Mouse (Mus musculus): ENCODE results near the gene Usp15.
"Not testable (repeated sequence)": the region's sequence is repeated elsewhere in the genome, so short reads cannot be mapped to it uniquely, and the experiment has no call there.

The Usp15 gene

GRCm38 (mm10) chr10:123196835-123197559 lies at the start of gene Usp15:
Usp15 (minus strand) TSS chr10:123196995.
- peak; percentile 91 to 94 for DNase-seq (ENCODE audit: low spot score in 2 of 2)

GRCm38 (mm10) chr10:123229420-123229819 lies 32.6 kb upstream of the Usp15 start:
- no peak for DNase-seq (ENCODE audit: low spot score in 2 of 2)

GRCm38 (mm10) chr10:123222785-123223184 lies 26.0 kb upstream of the Usp15 start:
- no peak for DNase-seq (ENCODE audit: low spot score in 2 of 2)

- no peak for DNase-seq (ENCODE audit: low spot score in 2 of 2)
These were observed 12.7 kb upstream of the Usp15 start for GRCm38 (mm10) chr10:123209517-123209916.

GRCm38 (mm10) chr10:123208336-123208735 lies 11.5 kb upstream of the Usp15 start:
- DNase-seq (ENCODE audit: low spot score in 2 of 2) = no peak

- no peak for DNase-seq (ENCODE audit: low spot score in 2 of 2)
These were observed 9.3 kb upstream of the Usp15 start for GRCm38 (mm10) chr10:123206074-123206473.

- DNase-seq (ENCODE audit: low spot score in 2 of 2) = not testable (repeated sequence)
These were observed 8.6 kb upstream of the Usp15 start for GRCm38 (mm10) chr10:123205364-123205763.

GRCm38 (mm10) chr10:123201981-123202758 lies 5.4 kb upstream of the Usp15 start:
- no peak for DNase-seq (ENCODE audit: low spot score in 2 of 2)

- DNase-seq (ENCODE audit: low spot score in 2 of 2) = no peak
These were observed 4.6 kb upstream of the Usp15 start for GRCm38 (mm10) chr10:123201436-123201835.

- no peak for DNase-seq (ENCODE audit: low spot score in 2 of 2)
These were observed 4.2 kb upstream of the Usp15 start for GRCm38 (mm10) chr10:123200996-123201395.

- no peak for DNase-seq (ENCODE audit: low spot score in 2 of 2)
These were observed 3.5 kb upstream of the Usp15 start for GRCm38 (mm10) chr10:123200320-123200659.

- no peak for DNase-seq (ENCODE audit: low spot score in 2 of 2)
These were observed 3.0 kb upstream of the Usp15 start for GRCm38 (mm10) chr10:123199615-123200319.

- DNase-seq (ENCODE audit: low spot score in 2 of 2) = no peak
These were observed 2.3 kb upstream of the Usp15 start for GRCm38 (mm10) chr10:123199119-123199518.

- no peak for DNase-seq (ENCODE audit: low spot score in 2 of 2)
These were observed 1.4 kb upstream of the Usp15 start for GRCm38 (mm10) chr10:123198183-123198582.

GRCm38 (mm10) chr10:123195961-123196834 lies 597 bp downstream of the Usp15 start:
- DNase-seq (ENCODE audit: low spot score in 2 of 2) = no peak

GRCm38 (mm10) chr10:123195501-123195900 lies 1.3 kb downstream of the Usp15 start:
- no peak for DNase-seq (ENCODE audit: low spot score in 2 of 2)

- DNase-seq (ENCODE audit: low spot score in 2 of 2) = no peak
These were observed 5.8 kb downstream of the Usp15 start for GRCm38 (mm10) chr10:123191038-123191437.

- DNase-seq (ENCODE audit: low spot score in 2 of 2) = no peak
These were observed 9.5 kb downstream of the Usp15 start for GRCm38 (mm10) chr10:123187337-123187736.

GRCm38 (mm10) chr10:123185907-123186306 lies 10.9 kb downstream of the Usp15 start:
- DNase-seq (ENCODE audit: low spot score in 2 of 2) = no peak

GRCm38 (mm10) chr10:123183743-123184142 lies 13.1 kb downstream of the Usp15 start:
- no peak for DNase-seq (ENCODE audit: low spot score in 2 of 2)

- DNase-seq (ENCODE audit: low spot score in 2 of 2) = no peak
These were observed 13.6 kb downstream of the Usp15 start for GRCm38 (mm10) chr10:123183243-123183642.

GRCm38 (mm10) chr10:123182391-123182790 lies 14.4 kb downstream of the Usp15 start:
- DNase-seq (ENCODE audit: low spot score in 2 of 2) = no peak

All from urinary bladder, postnatal 4 days (tissue).